ENCODE assay signal across 11 mouse cellular contexts in genomic region chr11:107703272-107704134, GRCm38 (mm10). TPM values are rescaled to one million over a fixed set of nuclear protein-coding genes. Genes with fewer than 3 reads are reported as not detected.
A peak's percentile ranks its signal among the peaks of the same experiment; 100 is the strongest.
DNase-seq lines count a peak whose midpoint lies in the region; ATAC-seq lines count a peak whose summit lies in the region.
"Had no signal": no experiment of that assay in that cellular context is flagged by ENCODE, and none has a peak within 500 bp of the region (broad histone marks: within the 10 kb centered on the region; RNA-seq: fewer than 3 reads in every experiment).

No protein-coding gene starts in this region.

- DNase-seq in embryonic facial prominence, embryonic 11.5 days (ENCODE audit: low spot score) = peak; percentile 9
- no peak for DNase-seq in embryonic facial prominence, embryonic 10.5 days (ENCODE audit: low spot score)
- DNase-seq in midbrain, embryonic 10.5 days (ENCODE audit: low spot score) = peak; percentile 19
- DNase-seq in skeletal muscle tissue, adult 2 months (ENCODE audit: low read depth, low spot score) = peak; percentile 47
- no peak for DNase-seq in ovary, postnatal 14 days (ENCODE audit: low spot score)
- DNase-seq in layer of hippocampus, adult 9-11 months = no peak

- no peak overlapping the region for H3K4me2 ChIP-seq in embryonic facial prominence, embryonic 11.5 days (ENCODE audit: low read depth, low read length)
- no peak overlapping the region for H3K4me2 ChIP-seq in midbrain, embryonic 16.5 days (ENCODE audit: low read length)
- H3K4me2 ChIP-seq in intestine, embryonic 15.5 days (replicated peaks) = 0 out of 2 replicates have a peak overlapping the region, but pooled peaks have one; percentile 14
- H3K4me2 ChIP-seq: stomach, embryonic 15.5 days had no signal

- no peaks in the 10 kb centered on the region for H3K27me3 ChIP-seq in embryonic facial prominence, embryonic 11.5 days (ENCODE audit: control insufficient read depth, insufficient read depth, low read length)
- H3K27me3 ChIP-seq in embryonic facial prominence, embryonic 10.5 days (replicated peaks; ENCODE audit: low read depth, poor library complexity, severe bottlenecking) = 0 out of 2 replicates have a peak, but pooled peaks cover 13% of the 10 kb centered on the region
- H3K27me3 ChIP-seq in midbrain, embryonic 10.5 days (ENCODE audit: low read depth, poor library complexity, severe bottlenecking) = peaks cover 41% of the 10 kb centered on the region
- no peaks in the 10 kb centered on the region for H3K27me3 ChIP-seq in midbrain, embryonic 16.5 days (ENCODE audit: control insufficient read depth, insufficient read depth, low read depth, low read length)
- no peaks in the 10 kb centered on the region for H3K27me3 ChIP-seq in intestine, embryonic 15.5 days (replicated peaks)
- H3K27me3 ChIP-seq: CH12.LX; stomach, embryonic 15.5 days had no signal

- 48% methylated on average over 27 of the region's 27 CpGs for WGBS in embryonic facial prominence, embryonic 11.5 days
- WGBS in embryonic facial prominence, embryonic 10.5 days = 52% methylated on average over 27 of the region's 27 CpGs
- WGBS in midbrain, embryonic 10.5 days = 47% methylated on average over 27 of the region's 27 CpGs
- WGBS in midbrain, embryonic 16.5 days = 41% methylated on average over 27 of the region's 27 CpGs
- 46% methylated on average over 27 of the region's 27 CpGs for WGBS in intestine, embryonic 15.5 days

- no peaks in the 10 kb centered on the region for H3K36me3 ChIP-seq in embryonic facial prominence, embryonic 11.5 days (replicated peaks; ENCODE audit: control insufficient read depth, insufficient read depth, low read depth, low read length)
- no peaks in the 10 kb centered on the region for H3K36me3 ChIP-seq in embryonic facial prominence, embryonic 10.5 days (replicated peaks)
- H3K36me3 ChIP-seq in midbrain, embryonic 10.5 days = no peaks in the 10 kb centered on the region
- no peaks in the 10 kb centered on the region for H3K36me3 ChIP-seq in midbrain, embryonic 16.5 days (ENCODE audit: control insufficient read depth, insufficient read depth, low read length)
- no peaks in the 10 kb centered on the region for H3K36me3 ChIP-seq in intestine, embryonic 15.5 days
- H3K36me3 ChIP-seq: limb, embryonic 10.5 days; stomach, embryonic 15.5 days had no signal

- H3K4me1 ChIP-seq in embryonic facial prominence, embryonic 11.5 days (ENCODE audit: control insufficient read depth, insufficient read depth, low read length) = no peaks in the 10 kb centered on the region
- H3K4me1 ChIP-seq in embryonic facial prominence, embryonic 10.5 days = peaks cover 16% of the 10 kb centered on the region
- H3K4me1 ChIP-seq in midbrain, embryonic 10.5 days = peaks cover 51% of the 10 kb centered on the region
- peaks cover 10% of the 10 kb centered on the region for H3K4me1 ChIP-seq in midbrain, embryonic 16.5 days (ENCODE audit: control insufficient read depth, insufficient read depth, low read length)
- H3K4me1 ChIP-seq in intestine, embryonic 15.5 days (replicated peaks) = peaks cover 5% of the 10 kb centered on the region; the same call in 1 of the 2 replicates
- H3K4me1 ChIP-seq: stomach, embryonic 15.5 days had no signal

- no peak overlapping the region for H3K9ac ChIP-seq in embryonic facial prominence, embryonic 11.5 days (replicated peaks; ENCODE audit: low read length)
- no peak overlapping the region for H3K9ac ChIP-seq in midbrain, embryonic 16.5 days (ENCODE audit: low read depth, low read length)
- no peak overlapping the region for H3K9ac ChIP-seq in intestine, embryonic 15.5 days
- H3K9ac ChIP-seq: stomach, embryonic 15.5 days had no signal

- no peak overlapping the region for H3K4me3 ChIP-seq in embryonic facial prominence, embryonic 11.5 days (ENCODE audit: low read depth, low read length)
- no peak overlapping the region for H3K4me3 ChIP-seq in embryonic facial prominence, embryonic 10.5 days
- no peak overlapping the region for H3K4me3 ChIP-seq in midbrain, embryonic 10.5 days
- no peak overlapping the region for H3K4me3 ChIP-seq in midbrain, embryonic 16.5 days (ENCODE audit: low read depth, low read length)
- H3K4me3 ChIP-seq in intestine, embryonic 15.5 days (replicated peaks) = no peak overlapping the region
- H3K4me3 ChIP-seq: limb, embryonic 10.5 days; stomach, embryonic 15.5 days had no signal

- H3K27ac ChIP-seq in embryonic facial prominence, embryonic 11.5 days (replicated peaks; ENCODE audit: low read depth, low read length) = no peak overlapping the region
- no peak overlapping the region for H3K27ac ChIP-seq in embryonic facial prominence, embryonic 10.5 days (replicated peaks)
- peak overlapping the region; percentile 55; the same call in 1 of the 2 replicates for H3K27ac ChIP-seq in midbrain, embryonic 10.5 days (replicated peaks)
- no peak overlapping the region for H3K27ac ChIP-seq in midbrain, embryonic 16.5 days (ENCODE audit: low read length)
- H3K27ac ChIP-seq in intestine, embryonic 15.5 days = no peak overlapping the region
- H3K27ac ChIP-seq: limb, embryonic 10.5 days; stomach, embryonic 15.5 days had no signal

- H3K9me3 ChIP-seq in embryonic facial prominence, embryonic 11.5 days (replicated peaks; ENCODE audit: control insufficient read depth, low read length) = no peaks in the 10 kb centered on the region
- H3K9me3 ChIP-seq in embryonic facial prominence, embryonic 10.5 days = no peaks in the 10 kb centered on the region
- H3K9me3 ChIP-seq in midbrain, embryonic 10.5 days (replicated peaks) = no peaks in the 10 kb centered on the region
- no peaks in the 10 kb centered on the region for H3K9me3 ChIP-seq in midbrain, embryonic 16.5 days (replicated peaks; ENCODE audit: control insufficient read depth, low read length, poor library complexity, severe bottlenecking)
- no peaks in the 10 kb centered on the region for H3K9me3 ChIP-seq in intestine, embryonic 15.5 days
- H3K9me3 ChIP-seq: limb, embryonic 10.5 days; stomach, embryonic 15.5 days had no signal

- no peak for ATAC-seq in embryonic facial prominence, embryonic 11.5 days (replicated peaks; ENCODE audit: insufficient number of reproducible peaks, low FRiP score, low TSS enrichment, low read depth)
- no peak for ATAC-seq in midbrain, embryonic 16.5 days
- no peak for ATAC-seq in intestine, embryonic 15.5 days

RNA-seq across cellular contexts. Expression of gene Cacng1, which starts 12.8 kb away (rescaled TPM):
- polyA plus RNA-seq in embryonic facial prominence, embryonic 11.5 days (2014; fragmentation: Nextera tagmentation; extraction: Ambion mirVana) = not detected in 2 replicates
- polyA plus RNA-seq in embryonic facial prominence, embryonic 10.5 days (2016; fragmentation: Nextera tagmentation; extraction: Ambion mirVana) = not detected in 2 replicates
- polyA plus RNA-seq in midbrain, embryonic 10.5 days (2016; fragmentation: Nextera tagmentation; extraction: Ambion mirVana) = 0.31 TPM in 1 of 2 replicates, not detected in the other
- 0.27 and 0.48 TPM in 2 replicates for polyA plus RNA-seq in midbrain, embryonic 16.5 days (2015; fragmentation: Nextera tagmentation; extraction: Ambion mirVana)
- polyA plus RNA-seq in intestine, embryonic 15.5 days (2015; fragmentation: Nextera tagmentation; extraction: Ambion mirVana) = 0.19 TPM in 1 of 2 replicates, not detected in the other
- polyA plus RNA-seq: limb, embryonic 10.5 days had no signal

Comparison
In these comparisons a context has a peak if more than half of its experiments do, and no peak if none do; other contexts are left out.
1. DNase-seq: peak in embryonic facial prominence, embryonic 11.5 days (single experiment), midbrain, embryonic 10.5 days (single experiment) and skeletal muscle tissue, adult 2 months (single experiment); none in embryonic facial prominence, embryonic 10.5 days (single experiment), ovary, postnatal 14 days (single experiment) and layer of hippocampus, adult 9-11 months (single experiment).